Mouse (Mus musculus): ENCODE results near the gene Sp2.

DNA sequence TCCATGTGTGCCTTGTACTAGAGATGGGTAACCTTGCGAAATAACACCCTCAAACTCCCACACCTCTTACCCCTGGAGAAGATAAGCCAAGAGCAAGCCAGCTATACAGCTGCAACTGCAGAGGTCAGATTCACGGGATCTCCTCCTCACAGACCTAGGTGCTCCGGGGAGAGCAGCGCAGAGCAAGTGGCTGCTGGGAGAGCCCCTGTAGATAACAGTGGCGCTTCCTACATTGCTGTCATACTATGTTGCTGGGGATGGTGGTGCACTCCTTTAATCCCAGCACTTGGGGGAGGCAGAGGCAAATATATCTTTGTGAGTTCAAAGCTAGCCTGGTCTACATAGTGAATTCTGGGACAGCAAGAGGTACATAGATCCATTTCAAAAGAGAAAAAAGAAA lies 56.2 kb downstream of the Sp2 start:
- TF ChIP-seq CTCF (IDR thresholded peaks at IDR 0.05; ENCODE audit: insufficient read depth, low read length) (no peak), POLR2A (IDR thresholded peaks at IDR 0.05; ENCODE audit: borderline replicate concordance, extremely low read depth, low read depth, low read length) (no peak)
